Mouse (Mus musculus): ENCODE data around the gene Rnf38. TPM values are rescaled to one million over a fixed set of nuclear protein-coding genes. Genes with fewer than 3 reads are reported as not detected.
A peak's percentile ranks its signal among the peaks of the same experiment; 100 is the strongest.

Gene Rnf38
- polyA plus RNA-seq, 1 experiment from 2014 or later = 58.6 TPM

DNA sequence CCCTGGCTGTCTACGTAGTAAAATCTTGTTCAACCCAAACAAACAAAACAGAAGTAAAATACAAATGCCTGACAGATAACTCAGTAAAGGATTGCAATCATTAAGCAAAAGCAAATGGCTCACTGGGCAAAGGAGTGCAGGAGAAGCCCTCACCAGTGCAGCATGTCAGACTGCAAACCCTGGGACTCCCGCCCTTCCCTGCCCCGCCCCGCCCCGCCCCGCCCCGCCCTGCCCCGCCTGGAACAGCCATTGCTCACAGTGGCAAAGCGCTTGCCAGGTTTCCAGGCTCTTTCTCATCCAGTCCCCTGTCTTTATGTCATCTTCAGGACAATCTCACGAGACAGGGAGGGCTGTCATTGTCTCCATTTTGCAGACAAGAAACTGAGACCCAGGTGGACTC, 16.1 kb upstream of the Rnf38 start:
- WGBS = 3% methylated on average over 10 of the region's 10 CpGs

DNA sequence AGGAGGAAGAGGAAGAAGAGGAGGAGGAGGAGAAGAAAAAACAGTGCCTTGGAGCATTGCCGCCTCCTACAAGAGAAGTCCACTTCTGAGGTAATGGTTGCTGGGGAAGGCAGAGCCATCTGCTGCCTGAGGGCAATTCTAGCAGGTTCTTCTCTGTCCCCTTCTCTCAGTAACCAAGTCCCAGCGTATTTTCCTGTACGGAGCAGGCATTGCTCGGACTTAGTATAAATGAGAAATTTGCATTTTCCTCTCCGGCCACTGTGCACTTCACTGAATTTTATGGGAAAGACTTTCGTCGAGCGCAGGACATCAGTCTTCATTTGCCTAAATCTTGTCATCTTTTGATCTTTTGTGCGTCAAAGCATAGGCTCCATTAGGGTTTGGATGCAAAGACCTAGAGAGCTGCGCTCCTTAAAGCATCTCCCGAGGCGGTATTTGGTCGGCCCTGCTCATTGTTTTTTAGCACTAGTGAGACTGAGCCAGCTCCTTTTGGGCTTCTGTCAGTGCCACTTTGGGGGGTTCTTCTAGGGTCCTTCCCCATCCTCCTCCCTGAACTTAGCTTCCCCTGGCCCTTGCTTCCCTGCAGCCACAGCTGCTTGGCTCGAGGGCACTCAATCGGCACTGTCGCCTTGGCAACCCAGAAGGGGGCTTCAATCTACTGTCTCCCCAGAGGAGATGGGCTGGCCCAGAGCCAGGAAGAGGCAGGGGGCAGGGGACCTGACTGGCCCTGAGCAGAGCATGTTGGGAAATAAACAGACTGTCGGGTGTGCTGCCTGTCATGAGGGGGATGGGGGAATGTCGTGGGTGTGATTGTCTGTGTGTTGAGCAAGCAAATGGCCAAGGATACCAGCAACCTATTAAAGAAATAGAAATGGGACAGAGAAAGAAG, 13.7 kb upstream of the Rnf38 start:
- no peaks in the 10 kb centered on the region for H3K27me3 ChIP-seq
- H3K27ac ChIP-seq (replicated peaks) = peak overlapping the region; percentile 89
- no peaks in the 10 kb centered on the region for H3K36me3 ChIP-seq
- H3K4me2 ChIP-seq (replicated peaks) = peak overlapping the region; percentile 45
- peak; percentile 96 for ATAC-seq (ENCODE audit: low FRiP score, low read depth)
- H3K4me1 ChIP-seq = peaks cover 37% of the 10 kb centered on the region
- H3K4me3 ChIP-seq = peak overlapping the region; percentile 5; the same call in 1 of the 2 replicates
- no peak overlapping the region for H3K9ac ChIP-seq (replicated peaks)
- no peaks in the 10 kb centered on the region for H3K9me3 ChIP-seq
- 4% methylated on average over 18 of the region's 18 CpGs for WGBS

More for the DNA sequence above, 16.1 kb upstream of the Rnf38 start:
- peaks cover 48% of the 10 kb centered on the region for H3K4me1 ChIP-seq
- no peak overlapping the region; the same call in 1 of the 2 replicates for H3K9ac ChIP-seq (replicated peaks)
- peak overlapping the region; percentile 69 for H3K27ac ChIP-seq (replicated peaks)
- H3K4me3 ChIP-seq = peak overlapping the region; percentile 12; the same call in 1 of the 2 replicates
- no peaks in the 10 kb centered on the region for H3K36me3 ChIP-seq
- ATAC-seq (ENCODE audit: low FRiP score, low read depth) = peak; percentile 36; the same call in 1 of the 2 replicates
- no peaks in the 10 kb centered on the region for H3K27me3 ChIP-seq
- H3K4me2 ChIP-seq (replicated peaks) = peak overlapping the region; percentile 41
- H3K9me3 ChIP-seq = no peaks in the 10 kb centered on the region

- H3K9ac ChIP-seq (replicated peaks) = no peak overlapping the region
- H3K4me3 ChIP-seq = no peak overlapping the region
- no peaks in the 10 kb centered on the region for H3K9me3 ChIP-seq
- H3K27me3 ChIP-seq = no peaks in the 10 kb centered on the region
- H3K4me2 ChIP-seq (replicated peaks) = no peak overlapping the region
- peaks cover 30% of the 10 kb centered on the region for H3K4me1 ChIP-seq
- H3K36me3 ChIP-seq = no peaks in the 10 kb centered on the region
- WGBS = 88% methylated on average over 4 of the region's 4 CpGs
- ATAC-seq (ENCODE audit: low FRiP score, low read depth) = no peak
- peak overlapping the region; percentile 89; the same call in 1 of the 2 replicates for H3K27ac ChIP-seq (replicated peaks)
Measured at GRCm38 (mm10) chr4:44246285-44246684, 12.7 kb upstream of the Rnf38 start.

DNA sequence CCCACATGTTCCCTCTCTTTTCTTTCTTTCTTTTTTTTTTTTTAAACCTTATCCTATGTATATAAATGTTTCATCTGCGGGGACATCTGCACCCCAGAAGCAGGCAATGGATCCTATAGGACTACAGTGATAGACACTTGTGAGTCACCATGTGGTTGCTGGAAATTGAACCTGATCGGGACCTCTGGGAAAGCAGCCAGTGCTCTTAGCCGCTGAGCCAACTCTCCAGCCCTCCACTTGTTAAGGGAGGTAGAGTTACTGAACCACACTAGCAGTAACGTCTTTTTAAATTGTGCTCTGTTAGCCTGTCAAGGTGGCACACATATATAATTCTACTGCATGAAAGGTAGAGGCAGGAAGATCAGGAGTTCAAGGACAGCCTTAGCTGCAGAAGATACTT, 8.0 kb upstream of the Rnf38 start:
- Histone ChIP-seq H3K4me1 (no peaks in the 10 kb centered on the region; the same call in 1 of the 2 replicates), H3K4me2 (replicated peaks) (no peak overlapping the region), H3K4me3 (no peak overlapping the region), H3K36me3 (no peaks in the 10 kb centered on the region), H3K27ac (replicated peaks) (no peak overlapping the region), H3K9me3 (no peaks in the 10 kb centered on the region), H3K27me3 (no peaks in the 10 kb centered on the region), H3K9ac (replicated peaks) (no peak overlapping the region)
- 76% methylated on average over 4 of the region's 4 CpGs for WGBS
- ATAC-seq (ENCODE audit: low FRiP score, low read depth) = no peak

GRCm38 (mm10) chr4:44235946-44236345, 2.4 kb upstream of the Rnf38 start:
- Histone ChIP-seq H3K4me1 (peaks cover 26% of the 10 kb centered on the region), H3K27me3 (no peaks in the 10 kb centered on the region), H3K4me3 (no peak overlapping the region), H3K27ac (replicated peaks) (no peak overlapping the region), H3K9me3 (no peaks in the 10 kb centered on the region), H3K36me3 (no peaks in the 10 kb centered on the region), H3K9ac (replicated peaks) (no peak overlapping the region), H3K4me2 (replicated peaks) (no peak overlapping the region)
- no peak for ATAC-seq (ENCODE audit: low FRiP score, low read depth)
- 60% methylated on average over 2 of the region's 2 CpGs for WGBS

GRCm38 (mm10) chr4:44234004-44234866, 646 bp upstream of the Rnf38 start:
- Histone ChIP-seq H3K36me3 (no peaks in the 10 kb centered on the region), H3K4me2 (replicated peaks) (peak overlapping the region; percentile 72), H3K9me3 (no peaks in the 10 kb centered on the region), H3K27ac (replicated peaks) (peak overlapping the region; percentile 94), H3K4me1 (peaks cover 26% of the 10 kb centered on the region), H3K9ac (replicated peaks) (peak overlapping the region; percentile 95), H3K27me3 (no peaks in the 10 kb centered on the region), H3K4me3 (peak overlapping the region; percentile 93)
- ATAC-seq (ENCODE audit: low FRiP score, low read depth) = peak; percentile 96
- WGBS = under 1% methylated on average over 52 of the region's 62 CpGs

- H3K36me3 ChIP-seq = no peaks in the 10 kb centered on the region
- H3K4me1 ChIP-seq = peaks cover 31% of the 10 kb centered on the region
- H3K27ac ChIP-seq (replicated peaks) = peak overlapping the region; percentile 94
- H3K4me3 ChIP-seq = peak overlapping the region; percentile 93
- ATAC-seq (ENCODE audit: low FRiP score, low read depth) = peak; percentile 65
- H3K9me3 ChIP-seq = no peaks in the 10 kb centered on the region
- WGBS = under 1% methylated on average over 51 of the region's 68 CpGs
- peak overlapping the region; percentile 95 for H3K9ac ChIP-seq (replicated peaks)
- H3K4me2 ChIP-seq (replicated peaks) = peak overlapping the region; percentile 72
- no peaks in the 10 kb centered on the region for H3K27me3 ChIP-seq
Measured at GRCm38 (mm10) chr4:44232771-44233712, 547 bp downstream of the Rnf38 start.

GRCm38 (mm10) chr4:44225128-44225527, 8.5 kb downstream of the Rnf38 start:
- no peaks in the 10 kb centered on the region for H3K9me3 ChIP-seq
- peaks cover 27% of the 10 kb centered on the region for H3K4me1 ChIP-seq
- WGBS = 89% methylated on average over 10 of the region's 10 CpGs
- H3K9ac ChIP-seq (replicated peaks) = no peak overlapping the region
- H3K27ac ChIP-seq (replicated peaks) = no peak overlapping the region
- ATAC-seq (ENCODE audit: low FRiP score, low read depth) = no peak
- H3K4me3 ChIP-seq = no peak overlapping the region
- no peaks in the 10 kb centered on the region for H3K27me3 ChIP-seq
- no peak overlapping the region for H3K4me2 ChIP-seq (replicated peaks)
- H3K36me3 ChIP-seq = no peaks in the 10 kb centered on the region

GRCm38 (mm10) chr4:44224141-44224540, 9.4 kb downstream of the Rnf38 start:
- no peak for ATAC-seq (ENCODE audit: low FRiP score, low read depth)
- Histone ChIP-seq H3K4me3 (no peak overlapping the region), H3K9me3 (no peaks in the 10 kb centered on the region), H3K36me3 (no peaks in the 10 kb centered on the region), H3K4me1 (peaks cover 27% of the 10 kb centered on the region), H3K27ac (replicated peaks) (no peak overlapping the region), H3K4me2 (replicated peaks) (peak overlapping the region; percentile 15; the same call in 1 of the 2 replicates), H3K27me3 (no peaks in the 10 kb centered on the region), H3K9ac (replicated peaks) (0 out of 2 replicates have a peak overlapping the region, but pooled peaks have one; percentile 31)
- WGBS = 29% methylated on average over 9 of the region's 9 CpGs

DNA sequence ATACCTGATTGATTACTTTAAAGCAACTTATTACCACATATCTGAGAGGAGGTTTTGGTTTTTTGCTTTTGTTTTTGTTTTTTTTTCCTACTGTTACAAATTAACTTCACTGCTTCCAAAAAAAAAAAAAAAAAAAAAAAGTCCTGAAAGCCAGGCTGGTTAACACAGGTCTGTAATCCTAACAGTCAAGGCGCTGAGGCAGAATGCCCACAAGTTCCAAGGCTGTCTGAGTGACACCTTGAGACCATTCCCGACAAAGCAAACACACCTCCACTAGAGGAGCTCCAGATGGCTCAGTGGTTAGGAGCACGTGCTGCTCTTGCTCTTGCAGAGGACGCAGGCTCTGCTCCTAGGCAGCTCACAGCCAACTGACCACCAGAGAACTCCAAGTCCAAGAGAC, 10.1 kb downstream of the Rnf38 start:
- Histone ChIP-seq H3K27me3 (no peaks in the 10 kb centered on the region), H3K36me3 (no peaks in the 10 kb centered on the region), H3K4me2 (replicated peaks) (no peak overlapping the region), H3K27ac (replicated peaks) (no peak overlapping the region), H3K4me1 (peaks cover 23% of the 10 kb centered on the region), H3K4me3 (no peak overlapping the region), H3K9ac (replicated peaks) (no peak overlapping the region), H3K9me3 (no peaks in the 10 kb centered on the region)
- ATAC-seq (ENCODE audit: low FRiP score, low read depth) = no peak
- WGBS = 80% methylated on average over 4 of the region's 4 CpGs

GRCm38 (mm10) chr4:44216797-44217442, 16.7 kb downstream of the Rnf38 start:
- 70% methylated on average over 10 of the region's 10 CpGs for WGBS
- no peak for ATAC-seq (ENCODE audit: low FRiP score, low read depth)

More at GRCm38 (mm10) chr4:44216797-44217442, 16.7 kb downstream of the Rnf38 start:
- Histone ChIP-seq H3K27ac (replicated peaks) (no peak overlapping the region), H3K4me3 (no peak overlapping the region), H3K9me3 (no peaks in the 10 kb centered on the region), H3K4me2 (replicated peaks) (no peak overlapping the region), H3K9ac (replicated peaks) (no peak overlapping the region), H3K4me1 (no peaks in the 10 kb centered on the region; the same call in 1 of the 2 replicates), H3K27me3 (no peaks in the 10 kb centered on the region), H3K36me3 (no peaks in the 10 kb centered on the region)

Data from midbrain, embryonic 12.5 days (tissue).